In genomic region chr4:141663122-141663931, GRCm38 (mm10) we compare ENCODE assay signal across 8 mouse cellular contexts. TPM values are rescaled to one million over a fixed set of nuclear protein-coding genes. Genes with fewer than 3 reads are reported as not detected.
DNase-seq lines count a peak whose midpoint lies in the region; ATAC-seq and TF ChIP-seq lines count a peak whose summit lies in the region.

No protein-coding gene starts in this region.

- H3K9me3 ChIP-seq in forebrain, embryonic 10.5 days, result no peaks in the 10 kb centered on the region
- no peaks in the 10 kb centered on the region for H3K9me3 ChIP-seq in hindbrain, embryonic 11.5 days (ENCODE audit: control insufficient read depth, low read length)
- no peaks in the 10 kb centered on the region for H3K9me3 ChIP-seq in limb, embryonic 14.5 days (ENCODE audit: control insufficient read depth, low read length)
- H3K9me3 ChIP-seq in midbrain, postnatal 0 days (ENCODE audit: low read length), result no peaks in the 10 kb centered on the region

- peak; percentile 39 for ATAC-seq in hindbrain, embryonic 11.5 days (ENCODE audit: low FRiP score)
- peak; percentile 17; the same call in 1 of the 2 replicates for ATAC-seq in limb, embryonic 14.5 days (ENCODE audit: low FRiP score, low read depth)
- ATAC-seq in midbrain, postnatal 0 days (ENCODE audit: low FRiP score), result 0 out of 2 replicates have a peak, but pooled peaks have one; percentile 24

- peak overlapping the region; percentile 87 for H3K4me3 ChIP-seq in forebrain, embryonic 10.5 days
- peak overlapping the region; percentile 80 for H3K4me3 ChIP-seq in hindbrain, embryonic 11.5 days (ENCODE audit: low read depth, low read length)
- H3K4me3 ChIP-seq in limb, embryonic 14.5 days (replicated peaks; ENCODE audit: low read length), result peak overlapping the region; percentile 82
- peak overlapping the region; percentile 81 for H3K4me3 ChIP-seq in midbrain, postnatal 0 days (ENCODE audit: low read depth, low read length)

- peaks cover 26% of the 10 kb centered on the region for H3K4me1 ChIP-seq in forebrain, embryonic 10.5 days
- H3K4me1 ChIP-seq in hindbrain, embryonic 11.5 days (replicated peaks; ENCODE audit: control insufficient read depth, insufficient read depth, low read length), result 0 out of 2 replicates have a peak, but pooled peaks cover 8% of the 10 kb centered on the region
- peaks cover 8% of the 10 kb centered on the region for H3K4me1 ChIP-seq in limb, embryonic 14.5 days (ENCODE audit: control insufficient read depth, insufficient read depth, low read length)
- H3K4me1 ChIP-seq in midbrain, postnatal 0 days (ENCODE audit: insufficient read depth, low read length), result peaks cover 6% of the 10 kb centered on the region; the same call in 1 of the 2 replicates

- H3K27ac ChIP-seq in forebrain, embryonic 10.5 days, result peak overlapping the region; percentile 90
- peak overlapping the region; percentile 60; the same call in 1 of the 2 replicates for H3K27ac ChIP-seq in hindbrain, embryonic 11.5 days (ENCODE audit: low read depth, low read length)
- H3K27ac ChIP-seq in limb, embryonic 14.5 days (replicated peaks; ENCODE audit: low read depth, low read length), result peak overlapping the region; percentile 75
- peak overlapping the region; percentile 75 for H3K27ac ChIP-seq in midbrain, postnatal 0 days (ENCODE audit: low read depth, low read length)

- peak overlapping the region; percentile 85 for H3K4me2 ChIP-seq in hindbrain, embryonic 11.5 days (replicated peaks; ENCODE audit: low read depth, low read length)
- H3K4me2 ChIP-seq in limb, embryonic 14.5 days (replicated peaks; ENCODE audit: low read depth, low read length, severe bottlenecking), result peak overlapping the region; percentile 90
- H3K4me2 ChIP-seq in midbrain, postnatal 0 days (ENCODE audit: low read depth, low read length, poor library complexity, severe bottlenecking), result peak overlapping the region; percentile 88

- H3K9ac ChIP-seq in hindbrain, embryonic 11.5 days (ENCODE audit: low read depth, low read length), result peak overlapping the region; percentile 94
- H3K9ac ChIP-seq in limb, embryonic 14.5 days (ENCODE audit: low read depth, low read length, severe bottlenecking), result peak overlapping the region; percentile 91
- H3K9ac ChIP-seq in midbrain, postnatal 0 days (replicated peaks; ENCODE audit: low read length, poor library complexity, severe bottlenecking), result peak overlapping the region; percentile 89

- DNase-seq in heart, adult 11 months, result peak; percentile 96
- no peak for DNase-seq in heart, adult 8-10 months (ENCODE audit: low spot score)
- peak; percentile 76 for DNase-seq in adrenal gland, postnatal 14 days
- DNase-seq in forebrain, embryonic 10.5 days (ENCODE audit: extremely low spot score, low spot score), result peak; percentile 50
- DNase-seq in hindbrain, embryonic 11.5 days (ENCODE audit: low spot score), result peak; percentile 62
- no peak for DNase-seq in limb, embryonic 14.5 days (ENCODE audit: low spot score)
- no peak for DNase-seq in midbrain, postnatal 0 days (ENCODE audit: low spot score)
- no peak for DNase-seq in frontal cortex, postnatal 25 days (ENCODE audit: low spot score in 2 of 2)

- 5% methylated on average over 47 of the region's 47 CpGs for WGBS in forebrain, embryonic 10.5 days
- WGBS in hindbrain, embryonic 11.5 days, result 6% methylated on average over 28 of the region's 47 CpGs
- WGBS in limb, embryonic 14.5 days, result 4% methylated on average over 39 of the region's 47 CpGs
- WGBS in midbrain, postnatal 0 days, result 4% methylated on average over 38 of the region's 47 CpGs

- TF ChIP-seq POLR2A in limb, embryonic 14.5 days (IDR thresholded peaks at IDR 0.05; ENCODE audit: borderline replicate concordance, extremely low read depth, insufficient read depth, insufficient read length), result no peak

- H3K27me3 ChIP-seq in forebrain, embryonic 10.5 days (ENCODE audit: poor library complexity, severe bottlenecking), result peaks cover 3% of the 10 kb centered on the region; the same call in 1 of the 2 replicates
- no peaks in the 10 kb centered on the region for H3K27me3 ChIP-seq in hindbrain, embryonic 11.5 days (ENCODE audit: control insufficient read depth, insufficient read depth, low read length)
- no peaks in the 10 kb centered on the region for H3K27me3 ChIP-seq in limb, embryonic 14.5 days (ENCODE audit: control insufficient read depth, insufficient read depth, low read length)
- H3K27me3 ChIP-seq in midbrain, postnatal 0 days (ENCODE audit: insufficient read depth, low read length), result no peaks in the 10 kb centered on the region

- H3K36me3 ChIP-seq in forebrain, embryonic 10.5 days (replicated peaks), result peaks cover 32% of the 10 kb centered on the region
- H3K36me3 ChIP-seq in hindbrain, embryonic 11.5 days (ENCODE audit: control insufficient read depth, insufficient read depth, low read length), result no peaks in the 10 kb centered on the region
- H3K36me3 ChIP-seq in limb, embryonic 14.5 days (ENCODE audit: control insufficient read depth, insufficient read depth, low read length), result peaks cover 19% of the 10 kb centered on the region
- peaks cover 11% of the 10 kb centered on the region for H3K36me3 ChIP-seq in midbrain, postnatal 0 days (ENCODE audit: insufficient read depth, low read length)

- TF ChIP-seq CTCF in midbrain, postnatal 0 days (IDR thresholded peaks at IDR 0.05), result no peak

RNA-seq across cellular contexts. Expression of gene Plekhm2, which starts 1.4 kb away (rescaled TPM):
- 100 to 1,000 TPM; 113 to 133 (median 117) TPM for total RNA-seq in heart, adult 8-10 months (2022)
- total RNA-seq in adrenal gland, postnatal 14 days (2021), result 37.3 and 48.5 TPM in 2 replicates
- 4.0 and 4.4 TPM in 2 replicates for polyA plus RNA-seq in forebrain, embryonic 10.5 days (2016; fragmentation: Nextera tagmentation; extraction: Ambion mirVana)
- polyA plus RNA-seq in hindbrain, embryonic 11.5 days (2014; fragmentation: Nextera tagmentation; extraction: Ambion mirVana), result 2.5 and 3.0 TPM in 2 replicates
- 51.8 and 67.8 TPM in 2 replicates for polyA plus RNA-seq in limb, embryonic 14.5 days (2012; rRNA removed)
- 4.9 and 6.4 TPM in 2 replicates for polyA plus RNA-seq in limb, embryonic 14.5 days (2014; fragmentation: Nextera tagmentation; extraction: Ambion mirVana)
- total RNA-seq in midbrain, postnatal 0 days (2014; rRNA removed), result 40.0 and 41.7 TPM in 2 replicates
- 6.7 and 6.9 TPM in 2 replicates for polyA plus RNA-seq in midbrain, postnatal 0 days (2015; fragmentation: Nextera tagmentation; extraction: Ambion mirVana)

RNA-seq across cellular contexts. Expression of gene Rsc1a1, which starts 22.1 kb away (rescaled TPM):
- total RNA-seq in heart, adult 8-10 months (2022), result 1 to 10 TPM in 2 of 4 experiments, not detected in 2; 1.2 to 4.0 TPM
- 1.5 and 3.3 TPM in 2 replicates for total RNA-seq in adrenal gland, postnatal 14 days (2021)
- polyA plus RNA-seq in forebrain, embryonic 10.5 days (2016; fragmentation: Nextera tagmentation; extraction: Ambion mirVana), result 2.5 and 3.8 TPM in 2 replicates
- polyA plus RNA-seq in hindbrain, embryonic 11.5 days (2014; fragmentation: Nextera tagmentation; extraction: Ambion mirVana), result 1.9 and 2.0 TPM in 2 replicates
- 9.0 and 11.5 TPM in 2 replicates for polyA plus RNA-seq in limb, embryonic 14.5 days (2012; rRNA removed)
- polyA plus RNA-seq in limb, embryonic 14.5 days (2014; fragmentation: Nextera tagmentation; extraction: Ambion mirVana), result 1.5 and 1.7 TPM in 2 replicates
- total RNA-seq in midbrain, postnatal 0 days (2014; rRNA removed), result 2.7 and 12.7 TPM in 2 replicates
- not detected in 2 replicates for polyA plus RNA-seq in midbrain, postnatal 0 days (2015; fragmentation: Nextera tagmentation; extraction: Ambion mirVana)

RNA-seq across cellular contexts. Expression of gene Slc25a34, which starts 39.7 kb away (rescaled TPM):
- total RNA-seq in heart, adult 8-10 months (2022), result 100 to 1,000 TPM; 124 to 157 (median 144) TPM
- total RNA-seq in adrenal gland, postnatal 14 days (2021), result 31.9 and 32.5 TPM in 2 replicates
- polyA plus RNA-seq in forebrain, embryonic 10.5 days (2016; fragmentation: Nextera tagmentation; extraction: Ambion mirVana), result not detected in 2 replicates
- not detected in 2 replicates for polyA plus RNA-seq in hindbrain, embryonic 11.5 days (2014; fragmentation: Nextera tagmentation; extraction: Ambion mirVana)
- polyA plus RNA-seq in limb, embryonic 14.5 days (2012; rRNA removed), result 0.16 and 0.26 TPM in 2 replicates
- not detected in 2 replicates for polyA plus RNA-seq in limb, embryonic 14.5 days (2014; fragmentation: Nextera tagmentation; extraction: Ambion mirVana)
- total RNA-seq in midbrain, postnatal 0 days (2014; rRNA removed), result 7.4 and 10.6 TPM in 2 replicates
- 2.0 and 2.1 TPM in 2 replicates for polyA plus RNA-seq in midbrain, postnatal 0 days (2015; fragmentation: Nextera tagmentation; extraction: Ambion mirVana)

RNA-seq across cellular contexts. Expression of gene Tmem82, which starts 44.9 kb away (rescaled TPM):
- 10 to 100 TPM; 15.0 to 19.3 (median 16.5) TPM for total RNA-seq in heart, adult 8-10 months (2022)
- total RNA-seq in adrenal gland, postnatal 14 days (2021), result 9.7 and 9.9 TPM in 2 replicates
- polyA plus RNA-seq in forebrain, embryonic 10.5 days (2016; fragmentation: Nextera tagmentation; extraction: Ambion mirVana), result 0.86 and 1.0 TPM in 2 replicates
- 0.33 and 0.52 TPM in 2 replicates for polyA plus RNA-seq in hindbrain, embryonic 11.5 days (2014; fragmentation: Nextera tagmentation; extraction: Ambion mirVana)
- 0.49 and 0.54 TPM in 2 replicates for polyA plus RNA-seq in limb, embryonic 14.5 days (2012; rRNA removed)
- 0.21 TPM in 1 of 2 replicates, not detected in the other for polyA plus RNA-seq in limb, embryonic 14.5 days (2014; fragmentation: Nextera tagmentation; extraction: Ambion mirVana)
- 0.33 and 1.4 TPM in 2 replicates for total RNA-seq in midbrain, postnatal 0 days (2014; rRNA removed)
- polyA plus RNA-seq in midbrain, postnatal 0 days (2015; fragmentation: Nextera tagmentation; extraction: Ambion mirVana), result 0.68 and 0.85 TPM in 2 replicates

RNA-seq across cellular contexts. Expression of gene Fblim1, which starts 57.4 kb away (rescaled TPM):
- 100 to 1,000 TPM; 221 to 281 (median 251) TPM for total RNA-seq in heart, adult 8-10 months (2022)
- 11.0 and 13.2 TPM in 2 replicates for total RNA-seq in adrenal gland, postnatal 14 days (2021)
- 23.2 and 30.1 TPM in 2 replicates for polyA plus RNA-seq in forebrain, embryonic 10.5 days (2016; fragmentation: Nextera tagmentation; extraction: Ambion mirVana)
- polyA plus RNA-seq in hindbrain, embryonic 11.5 days (2014; fragmentation: Nextera tagmentation; extraction: Ambion mirVana), result 29.1 and 31.1 TPM in 2 replicates
- polyA plus RNA-seq in limb, embryonic 14.5 days (2012; rRNA removed), result 52.2 and 59.7 TPM in 2 replicates
- polyA plus RNA-seq in limb, embryonic 14.5 days (2014; fragmentation: Nextera tagmentation; extraction: Ambion mirVana), result 33.7 and 43.2 TPM in 2 replicates
- total RNA-seq in midbrain, postnatal 0 days (2014; rRNA removed), result 24.0 and 26.2 TPM in 2 replicates
- polyA plus RNA-seq in midbrain, postnatal 0 days (2015; fragmentation: Nextera tagmentation; extraction: Ambion mirVana), result 23.1 and 24.1 TPM in 2 replicates

Comparison
In these comparisons a context has a peak if more than half of its experiments do, and no peak if none do; other contexts are left out.
1. DNase-seq: peak in heart, adult 11 months (single experiment), adrenal gland, postnatal 14 days (single experiment), forebrain, embryonic 10.5 days (single experiment) and hindbrain, embryonic 11.5 days (single experiment); none in heart, adult 8-10 months (single experiment), limb, embryonic 14.5 days (single experiment), midbrain, postnatal 0 days (single experiment) and frontal cortex, postnatal 25 days (0 of 2).
2. Peak in every context shown above with its lines, with median percentiles within 50 percentile points of each other: H3K27ac ChIP-seq, H3K4me3 ChIP-seq, ATAC-seq, H3K4me2 ChIP-seq and H3K9ac ChIP-seq.